Mouse (Mus musculus) c-Kit-negative CD71-positive TER-119-positive erythroid progenitor cells, embryonic 14.5 days (primary cell): Measurements from ENCODE around the gene Gm9887.

Experiments
- DNase-seq: peaks from one replicate; pipeline ENCODE4 v3.0.0-alpha.2; 2013; ENCODE audit warnings: low read depth, low spot score

Gene Gm9887

DNA sequence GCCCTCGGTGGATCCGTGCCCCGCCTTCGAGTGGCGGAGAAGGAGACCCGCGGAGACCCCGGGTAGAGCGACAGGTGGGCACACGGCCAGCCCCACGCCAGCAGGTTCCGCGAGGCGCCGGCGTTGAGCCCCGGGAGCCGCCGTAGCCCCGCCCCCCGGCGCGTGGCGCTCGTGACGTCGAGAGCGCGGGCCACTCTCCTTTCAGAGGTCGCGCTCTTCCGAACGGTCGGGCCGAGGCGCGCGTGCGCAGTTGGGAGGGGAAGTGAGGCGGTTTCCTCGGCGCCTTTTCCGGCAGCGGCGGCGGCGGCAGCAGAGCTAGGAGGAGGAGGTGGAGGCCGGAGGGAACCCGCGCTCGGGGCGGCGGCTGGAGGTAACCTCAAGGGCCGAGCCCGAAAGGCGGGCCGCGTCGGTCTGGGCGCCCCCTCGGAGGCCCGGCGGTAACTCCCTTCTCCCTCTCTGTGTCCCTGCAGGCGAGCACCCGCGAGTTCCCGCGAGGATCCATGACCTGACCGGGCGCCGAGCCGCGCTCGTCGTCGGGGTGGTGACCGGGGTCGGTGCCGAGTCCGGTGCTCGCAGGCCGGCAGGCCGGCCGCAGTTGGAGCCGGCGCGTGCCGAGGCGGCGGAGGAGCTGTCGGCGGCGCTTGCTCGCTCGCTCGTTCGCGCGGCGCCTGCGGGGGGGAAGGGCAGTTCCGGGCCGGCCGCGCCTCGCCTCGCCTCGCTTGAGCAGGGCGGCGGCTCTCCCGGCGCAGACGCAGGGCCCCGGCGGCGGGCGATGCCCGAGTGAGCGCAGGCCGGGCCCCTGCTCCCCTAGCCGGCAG lies at the start of gene Gm9887, which contains the start of gene Arf6:
Gene Gm9887, minus strand, starts transcription at position 605 of the 818 bp plus-strand sequence.
Gene Arf6, plus strand, starts transcription at position 297 of the 818 bp plus-strand sequence.
- peak; percentile 95 for DNase-seq

DNA sequence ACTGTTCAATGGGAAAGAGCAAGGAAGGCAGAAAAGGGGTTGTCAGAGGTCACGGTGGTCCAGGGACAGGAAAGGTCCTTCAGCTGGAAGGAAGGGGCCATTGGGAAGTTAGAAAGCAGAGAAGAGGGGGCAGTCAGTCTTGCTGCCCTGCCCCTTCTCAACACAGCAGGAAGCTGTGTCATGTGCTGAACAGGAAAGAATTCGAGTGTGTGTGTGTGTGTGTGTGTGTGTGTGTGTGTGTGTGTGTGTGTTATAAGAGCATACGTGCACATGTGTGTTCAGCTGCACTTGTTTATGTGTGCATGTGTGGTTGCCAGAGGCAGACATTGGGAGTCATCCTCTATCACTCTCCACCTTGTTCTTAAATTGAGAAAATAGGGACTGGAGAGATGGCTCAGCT lies 48.5 kb upstream of the Gm9887 start:
- no peak for DNase-seq

DNA sequence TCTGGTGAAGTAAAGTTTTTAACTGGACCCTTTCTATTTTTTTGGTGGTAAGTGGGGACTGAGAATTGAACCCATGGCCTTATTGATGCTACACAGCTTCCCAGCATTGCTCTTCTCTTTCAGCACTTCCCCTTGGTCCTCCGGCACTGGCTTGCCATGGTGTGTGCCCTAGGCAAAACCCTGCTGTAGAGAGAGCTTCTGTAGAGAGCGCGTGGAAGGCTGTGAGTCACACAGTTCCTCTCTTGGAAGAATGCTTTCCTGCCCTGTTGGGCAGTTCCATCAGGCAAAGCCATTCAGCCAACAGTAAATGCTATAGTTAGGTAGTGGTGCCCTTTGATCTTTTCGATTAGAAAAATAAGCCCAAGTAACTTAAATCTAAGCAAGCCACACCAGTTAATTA lies 47.3 kb upstream of the Gm9887 start:
- no peak for DNase-seq

DNA sequence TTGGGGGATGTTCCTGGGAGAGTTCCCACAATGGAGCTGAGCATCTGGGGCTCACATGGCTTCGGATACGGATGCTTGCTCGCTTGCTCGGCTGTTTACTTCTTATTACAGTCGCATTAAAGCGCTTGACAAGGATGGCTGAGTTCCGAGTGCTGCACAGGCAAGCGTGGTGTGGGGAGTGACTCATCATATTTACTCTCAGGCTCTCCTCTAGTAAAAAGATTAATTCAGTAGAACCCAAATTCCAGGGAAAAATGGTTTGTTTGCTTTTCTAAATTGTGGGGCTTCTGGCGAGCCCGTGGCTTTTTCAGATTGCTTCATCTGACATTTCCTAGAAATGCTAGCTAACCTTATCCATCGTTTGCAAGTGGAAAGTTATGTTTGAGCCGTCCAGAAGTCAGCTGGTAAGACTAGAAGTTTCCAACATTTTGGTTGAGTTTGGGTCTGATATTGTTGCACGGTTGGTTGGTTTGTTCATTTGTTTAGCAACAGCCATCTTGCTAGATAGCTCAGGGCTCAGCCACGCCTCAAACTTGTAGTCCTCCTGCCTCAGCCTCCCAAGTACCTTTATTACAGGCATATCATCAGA lies 46.9 kb upstream of the Gm9887 start:
- no peak for DNase-seq

DNA sequence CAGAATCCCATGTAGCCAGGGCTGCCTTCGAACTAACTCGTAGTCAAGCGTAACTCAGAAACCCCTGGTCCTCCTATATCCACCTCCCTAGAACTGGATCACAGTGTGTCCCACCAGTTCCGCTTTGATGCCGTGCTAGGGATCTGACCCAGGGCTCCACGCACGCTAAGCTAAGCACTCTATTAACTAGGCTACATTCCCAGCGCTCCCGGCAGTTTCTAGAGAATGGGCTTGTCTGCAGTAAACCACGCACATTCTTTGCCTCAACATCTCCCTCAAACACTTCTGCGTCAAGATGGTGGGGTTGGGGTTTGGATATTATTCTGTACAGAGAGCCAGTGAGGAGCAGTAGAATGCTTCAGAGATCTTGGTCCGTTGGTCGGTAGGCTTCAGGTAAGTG lies 46.3 kb upstream of the Gm9887 start:
- no peak for DNase-seq

DNA sequence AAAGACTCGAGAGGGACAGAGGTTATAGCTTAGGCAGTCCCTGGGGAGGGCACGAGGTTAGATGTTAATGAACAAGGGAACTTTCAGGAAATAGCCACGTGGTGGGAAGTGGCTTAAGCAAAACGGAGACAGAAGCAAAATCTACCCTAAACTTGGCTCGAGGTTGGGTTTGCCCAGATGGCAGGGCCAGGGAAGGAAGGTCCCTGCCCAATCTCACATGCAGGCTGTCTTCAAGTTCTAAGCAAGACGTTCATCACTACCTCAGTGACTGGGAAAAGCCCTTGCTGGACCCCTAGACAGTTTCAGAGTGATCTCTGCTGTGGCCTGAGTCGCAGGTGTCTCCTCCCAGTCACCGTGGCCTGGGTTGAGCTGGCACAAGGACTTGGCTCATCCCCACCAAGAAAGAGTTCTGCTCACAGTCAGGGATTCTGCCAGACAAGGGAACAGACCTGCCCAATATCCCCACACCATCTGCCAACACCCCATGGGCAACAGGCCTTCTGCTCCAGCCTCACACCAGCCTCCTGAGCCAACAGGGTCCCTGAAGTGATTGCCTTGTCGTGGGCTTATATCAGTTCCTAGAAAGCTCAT lies 45.5 kb upstream of the Gm9887 start:
- no peak for DNase-seq

DNA sequence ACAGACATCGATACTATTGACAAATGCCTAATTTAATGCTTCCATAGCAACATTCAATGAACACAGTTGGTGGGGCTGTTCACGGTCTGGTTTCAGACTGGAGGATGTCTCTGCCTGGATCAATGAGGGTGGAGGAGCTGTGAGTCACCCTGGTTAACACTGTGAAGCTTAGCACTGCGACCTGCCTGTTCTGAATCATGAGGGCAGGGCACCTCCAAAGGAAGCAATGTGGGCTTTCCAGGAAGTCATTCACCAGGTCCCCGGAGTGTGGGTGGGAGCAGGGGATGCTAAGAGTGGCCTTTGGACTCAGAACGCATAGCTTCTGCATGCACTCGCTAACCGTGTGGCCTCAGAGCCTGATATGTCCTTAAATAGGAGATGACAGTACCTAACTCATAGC lies 44.5 kb upstream of the Gm9887 start:
- DNase-seq = no peak

DNA sequence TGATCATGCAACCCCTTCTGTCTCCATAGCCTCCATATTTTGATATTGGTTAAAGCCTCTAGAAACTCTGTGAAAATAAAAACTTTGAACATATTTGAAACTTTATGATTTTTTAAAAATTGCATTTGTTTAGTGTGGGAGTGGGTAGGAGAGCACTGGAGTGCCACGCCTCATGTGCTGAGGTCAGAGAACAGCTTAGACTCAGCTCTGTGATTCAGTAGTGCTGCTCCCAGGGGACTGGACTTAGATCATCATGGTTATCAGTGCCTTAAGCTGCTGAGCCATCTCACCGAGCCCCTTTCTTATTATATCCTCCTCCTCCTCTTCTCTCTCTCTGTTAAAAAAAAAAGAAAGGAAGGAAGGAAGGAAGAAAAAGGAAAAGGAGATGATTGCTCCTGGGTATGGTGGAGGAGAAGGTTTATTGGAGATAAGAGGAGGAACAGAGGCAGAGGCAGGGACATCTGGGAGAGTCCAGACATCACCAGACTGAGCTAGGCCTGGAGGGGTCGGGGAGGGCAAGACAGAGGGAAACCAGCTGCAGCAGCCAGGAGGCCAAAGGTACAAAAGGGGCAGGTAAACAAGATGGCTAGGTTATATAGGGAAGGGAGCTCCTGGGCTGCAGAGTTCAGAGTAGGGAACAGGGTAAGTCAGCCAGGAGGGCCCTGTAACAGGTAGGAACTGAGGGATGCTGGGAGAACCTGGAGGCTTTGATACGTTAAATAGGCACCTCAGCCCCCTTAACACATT lies 42.7 kb upstream of the Gm9887 start:
- no peak for DNase-seq

DNA sequence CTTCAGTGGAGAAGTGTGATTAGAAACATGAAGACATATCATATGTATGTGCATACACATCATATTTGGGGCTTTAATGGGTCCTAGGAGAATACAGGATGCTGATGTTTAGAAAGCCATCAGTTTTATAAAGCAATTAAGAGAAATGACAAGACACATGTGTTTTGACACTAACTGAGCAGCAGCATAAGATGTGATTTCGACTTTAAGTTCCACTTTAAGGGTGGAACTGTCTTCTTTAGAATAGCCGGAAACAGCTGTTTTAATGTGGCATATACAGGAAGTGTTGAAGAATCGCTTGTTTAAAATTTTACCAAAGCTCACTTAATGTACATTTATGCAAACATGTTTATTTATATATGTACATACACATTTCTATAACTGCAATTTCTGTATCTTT lies 41.0 kb upstream of the Gm9887 start:
- no peak for DNase-seq

DNA sequence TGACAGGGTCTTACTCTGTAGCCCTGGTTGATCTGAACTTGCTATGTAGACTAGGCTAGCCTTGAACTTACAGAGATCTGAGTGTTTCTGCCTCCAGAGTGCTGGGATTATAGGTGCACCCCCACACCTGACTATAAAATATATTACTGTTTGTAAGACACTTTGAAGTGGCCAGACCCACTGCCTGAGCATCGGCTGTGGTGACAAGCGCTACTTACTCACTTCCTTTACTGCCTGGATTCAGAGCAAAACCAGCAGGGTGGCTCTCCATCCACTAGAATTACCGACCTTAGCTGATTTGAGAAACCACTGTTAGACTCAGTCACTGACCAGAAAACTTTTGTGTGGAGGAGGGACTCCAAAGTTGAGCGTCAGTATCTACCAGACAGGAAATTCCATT lies 39.7 kb upstream of the Gm9887 start:
- no peak for DNase-seq

DNA sequence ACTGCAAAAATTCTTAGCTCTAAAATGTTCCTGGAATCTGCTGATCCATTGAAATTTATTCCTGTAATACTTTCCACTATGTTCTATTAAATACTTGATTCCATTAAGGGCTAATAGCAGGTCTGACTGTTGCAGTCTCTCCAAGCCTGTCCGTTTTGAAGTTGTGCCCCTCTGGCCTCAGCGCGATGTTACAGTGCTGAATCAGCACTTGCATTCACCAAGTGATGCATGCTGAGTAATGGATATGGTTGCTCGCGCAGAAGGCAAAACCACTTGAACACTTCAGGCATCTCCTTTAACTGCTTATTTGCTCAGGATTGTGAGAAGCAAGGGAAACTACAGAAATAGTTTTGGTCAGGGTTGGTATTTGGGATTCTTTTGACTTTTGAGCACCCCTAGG lies 38.5 kb upstream of the Gm9887 start:
- DNase-seq = no peak

DNA sequence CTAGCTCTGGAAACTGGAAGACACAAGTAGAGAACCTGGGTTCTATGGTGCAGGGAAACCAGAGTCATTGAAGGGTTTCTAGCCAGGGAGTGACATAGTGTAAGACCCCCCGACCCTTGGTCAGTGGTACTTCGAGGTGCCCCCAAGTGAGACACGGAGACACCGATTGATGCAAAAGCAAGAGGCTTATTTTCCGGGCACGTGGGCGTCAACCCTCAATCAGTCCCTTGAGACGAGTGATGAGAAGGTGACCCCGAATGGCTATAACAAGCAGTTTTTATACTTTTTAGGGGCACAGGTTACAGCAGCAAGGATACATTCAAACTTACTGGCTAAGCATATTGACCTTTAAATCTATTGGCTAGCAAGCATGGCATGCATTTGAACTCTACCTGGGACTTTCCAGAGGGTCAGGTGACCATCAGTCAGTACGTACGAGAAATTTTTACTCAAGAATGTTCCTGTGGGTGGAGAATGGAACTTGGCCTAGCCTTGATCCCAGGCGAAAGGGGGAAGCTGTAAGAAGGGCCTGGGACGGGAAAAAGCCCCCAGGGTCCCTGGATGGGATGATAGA lies 30.4 kb upstream of the Gm9887 start:
- DNase-seq = no peak

DNA sequence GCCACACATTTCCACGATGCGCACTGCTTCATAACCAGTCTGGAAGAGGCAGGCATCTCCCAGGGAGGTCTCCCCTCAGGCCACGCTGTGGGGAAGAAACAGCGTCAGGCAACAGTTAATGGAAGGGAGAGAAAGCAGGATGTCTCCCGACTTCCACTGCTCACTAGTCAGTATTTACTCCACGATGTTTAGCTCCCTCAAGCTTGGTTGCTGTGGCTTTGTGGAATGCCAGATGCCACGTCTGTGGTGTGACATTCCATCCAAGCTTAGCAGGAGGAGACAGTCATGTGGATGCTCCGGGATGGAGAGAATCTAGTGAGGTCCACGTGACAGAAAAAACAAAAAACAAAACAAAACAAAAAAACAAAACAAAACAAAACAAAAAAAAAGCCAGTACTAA lies 29.8 kb upstream of the Gm9887 start:
- no peak for DNase-seq

DNA sequence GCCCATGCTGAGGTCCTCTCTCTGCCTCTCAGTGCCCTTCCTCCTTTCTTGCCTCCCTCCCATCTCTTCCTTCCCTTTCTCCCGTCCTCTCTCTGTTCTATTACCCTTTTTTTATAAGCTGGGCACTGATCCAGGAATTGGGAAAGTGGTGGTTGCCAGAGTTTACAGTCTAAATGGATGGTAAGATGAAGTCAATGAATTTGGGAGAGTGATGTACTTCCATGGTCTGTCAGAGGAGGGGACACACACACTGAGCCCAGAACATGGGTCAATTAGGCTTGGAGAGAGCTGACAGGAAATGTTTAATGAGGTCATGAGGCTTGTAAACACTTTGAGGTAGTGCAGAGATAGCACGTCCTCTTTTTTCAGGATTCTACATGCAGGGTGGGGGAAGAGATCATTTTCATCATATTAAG lies 28.6 kb upstream of the Gm9887 start:
- DNase-seq = no peak

DNA sequence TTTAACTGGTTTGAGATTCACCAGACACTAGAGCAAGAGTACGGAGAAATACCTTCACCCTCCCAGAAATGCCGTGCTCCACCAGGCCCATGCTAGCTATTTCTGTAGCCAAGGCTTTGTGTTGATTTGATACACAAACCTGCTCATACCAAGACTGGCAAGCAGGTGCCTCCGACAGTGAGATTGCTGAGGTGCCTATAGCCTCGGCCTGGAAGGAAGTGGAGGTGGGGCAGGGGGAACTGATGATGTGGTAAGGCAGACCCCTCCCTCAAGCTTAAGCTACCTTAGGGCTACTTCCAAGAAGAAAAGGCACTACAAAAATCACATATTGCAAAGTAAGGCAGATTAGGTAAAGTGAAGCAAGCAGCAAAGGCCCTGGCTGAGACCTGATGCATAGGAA lies 28.1 kb upstream of the Gm9887 start:
- DNase-seq = no peak

DNA sequence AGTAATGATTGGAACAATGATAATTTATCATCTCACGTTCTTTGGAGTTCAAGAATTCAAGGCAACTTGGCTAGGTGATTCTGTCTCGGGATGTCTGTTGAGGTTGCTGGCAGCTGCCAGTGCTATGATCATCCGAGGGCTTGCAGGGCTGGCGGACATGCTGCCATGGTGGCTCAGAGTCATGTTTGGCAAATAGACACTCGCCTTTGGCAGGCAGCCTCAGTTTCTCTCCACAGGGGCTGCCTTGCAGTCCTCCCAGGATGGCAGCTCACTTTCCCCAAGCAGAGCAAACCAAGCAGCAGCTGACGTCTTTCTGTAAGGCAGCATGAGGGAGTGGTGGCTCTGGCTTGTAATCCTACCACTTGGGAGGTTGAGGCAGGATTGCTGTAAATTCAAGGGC lies 22.2 kb upstream of the Gm9887 start:
- DNase-seq = no peak

DNA sequence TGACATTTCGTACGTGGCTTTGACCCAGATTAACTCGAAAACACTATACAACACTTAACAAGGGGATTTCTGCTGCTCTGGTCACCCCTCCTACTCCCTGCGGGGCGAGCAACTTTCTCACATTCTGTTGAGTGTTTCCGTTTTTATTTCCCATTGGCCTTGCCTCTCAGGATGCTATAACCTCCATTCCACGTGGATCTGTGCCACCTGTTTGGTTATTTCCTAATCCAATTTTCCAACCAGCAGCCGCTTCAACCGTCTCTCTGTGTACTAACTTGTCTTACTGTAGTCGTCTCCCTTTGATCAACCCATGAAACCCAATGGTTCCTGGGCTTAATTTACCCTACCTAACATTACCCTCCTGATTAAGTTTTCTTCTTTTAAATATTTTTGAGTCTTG lies 20.8 kb upstream of the Gm9887 start:
- no peak for DNase-seq

DNA sequence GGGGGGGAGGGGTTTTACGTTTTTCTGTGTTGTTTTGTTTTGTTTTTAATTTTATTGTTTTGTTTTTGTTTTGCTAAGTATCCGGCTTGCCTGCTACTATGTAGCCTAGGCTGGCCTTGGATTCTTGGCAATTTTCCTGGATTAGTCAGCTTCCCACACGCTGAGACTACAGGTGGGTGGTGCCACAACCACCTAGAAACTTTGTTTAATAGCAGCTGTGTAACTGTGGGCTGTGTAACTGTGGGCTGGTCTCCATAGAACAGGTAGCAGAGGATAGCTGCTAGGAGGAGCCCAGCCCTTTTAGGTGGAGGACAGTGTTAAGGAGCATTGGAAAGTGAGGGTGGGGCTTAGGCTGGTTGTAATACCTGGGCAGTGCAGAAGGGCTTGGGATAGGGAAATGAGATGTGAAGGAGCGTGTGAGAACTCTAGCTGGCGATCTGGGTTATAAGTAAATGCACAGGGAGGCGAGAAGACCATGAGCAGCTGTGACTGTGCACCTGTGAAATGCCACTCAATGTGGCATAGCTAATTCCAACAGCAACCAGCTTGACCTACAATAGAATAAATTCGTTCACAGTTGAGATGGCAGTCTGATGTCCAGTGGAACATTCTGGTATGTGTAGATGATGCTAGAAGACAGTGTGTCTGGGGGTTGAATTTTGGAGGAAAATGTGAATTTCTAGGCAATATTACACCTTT lies 17.9 kb upstream of the Gm9887 start:
- no peak for DNase-seq

DNA sequence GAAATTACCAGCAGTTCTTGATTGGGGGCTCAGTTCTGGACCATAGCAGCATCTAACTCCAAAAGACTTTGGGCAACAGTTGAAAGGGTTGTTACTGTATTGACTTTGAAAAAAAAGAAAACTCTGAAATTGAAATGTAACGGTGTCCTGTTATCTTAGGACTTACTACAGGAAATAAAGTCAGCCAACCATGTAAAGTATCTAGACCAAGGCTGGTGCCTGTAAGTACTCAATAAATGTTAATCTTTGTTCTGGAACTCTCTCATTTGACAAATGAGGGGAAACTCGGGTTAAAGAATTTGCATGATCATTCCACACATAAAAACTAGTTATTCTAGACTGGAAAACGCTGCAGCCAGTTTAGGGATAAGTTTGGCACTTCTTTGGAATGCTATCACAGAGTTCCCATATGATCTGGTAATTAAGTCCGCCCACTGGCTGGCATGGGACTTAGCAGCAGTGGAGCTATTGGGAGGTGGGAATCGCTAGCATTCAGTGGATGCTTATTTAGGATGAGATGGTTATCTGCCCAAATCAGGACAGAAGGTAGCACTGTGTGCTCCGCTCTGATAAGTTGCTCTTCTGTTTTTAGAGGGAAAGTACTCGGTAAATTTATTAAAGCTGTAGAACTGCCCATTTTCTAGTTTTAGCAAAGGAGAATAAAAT lies 17.1 kb upstream of the Gm9887 start:
- DNase-seq = no peak

DNA sequence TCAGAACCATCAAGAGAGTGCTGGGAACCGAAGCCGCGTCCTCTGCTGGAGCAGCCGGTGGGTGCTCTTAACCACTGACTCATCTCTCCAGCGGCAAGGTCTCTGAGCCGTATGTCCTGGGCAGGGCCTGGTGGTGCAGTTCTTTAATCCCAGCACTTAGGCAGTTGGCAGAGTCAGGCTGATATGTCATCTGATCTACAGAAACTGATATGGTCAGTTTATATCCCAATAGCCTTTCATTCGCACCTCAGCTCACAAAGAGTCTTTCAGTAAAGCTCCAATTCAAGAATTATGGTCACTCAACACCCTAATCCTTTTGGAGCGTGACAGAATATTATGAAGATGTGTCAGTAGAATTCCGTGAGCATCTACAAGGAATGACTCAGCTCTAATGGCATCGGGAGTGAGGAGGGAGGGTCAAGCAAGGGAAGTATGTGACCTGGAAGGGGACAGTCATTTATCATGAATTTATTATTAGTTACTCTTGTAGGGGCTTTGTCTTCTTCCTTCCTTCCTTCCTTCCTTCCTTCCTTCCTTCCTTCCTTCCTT lies 16.1 kb upstream of the Gm9887 start:
- no peak for DNase-seq
